In genomic region chr11:60478121-60478520, GRCm38 (mm10) we compare ENCODE assay signal across 9 mouse cellular contexts. TPM values are rescaled to one million over a fixed set of nuclear protein-coding genes. Genes with fewer than 3 reads are reported as not detected.
DNase-seq lines count a peak whose midpoint lies in the region; ATAC-seq and TF ChIP-seq lines count a peak whose summit lies in the region.
"Had no signal": no experiment of that assay in that cellular context is flagged by ENCODE, and none has a peak within 500 bp of the region (broad histone marks: within the 10 kb centered on the region; RNA-seq: fewer than 3 reads in every experiment).

No protein-coding gene starts in this region.

- H3K4me3 ChIP-seq in heart, postnatal 0 days (ENCODE audit: low read depth, low read length), result no peak overlapping the region
- H3K4me3 ChIP-seq in embryonic facial prominence, embryonic 15.5 days (replicated peaks), result 0 out of 2 replicates have a peak overlapping the region, but pooled peaks have one; percentile 12
- H3K4me3 ChIP-seq in lung, embryonic 16.5 days (ENCODE audit: low read length), result peak overlapping the region; percentile 32

- H3K27me3 ChIP-seq in heart, postnatal 0 days (ENCODE audit: control insufficient read depth, insufficient read depth, low read length), result no peaks in the 10 kb centered on the region
- H3K27me3 ChIP-seq in embryonic facial prominence, embryonic 15.5 days, result no peaks in the 10 kb centered on the region
- no peaks in the 10 kb centered on the region for H3K27me3 ChIP-seq in lung, embryonic 16.5 days (ENCODE audit: control insufficient read depth, insufficient read depth, low read depth, low read length)

- peak; percentile 65; the same call in 1 of the 2 replicates for ATAC-seq in heart, postnatal 0 days (ENCODE audit: insufficient read depth, low read depth)
- 0 out of 2 replicates have a peak, but pooled peaks have one; percentile 16 for ATAC-seq in embryonic facial prominence, embryonic 15.5 days (ENCODE audit: insufficient number of reproducible peaks, low FRiP score, low TSS enrichment, low read depth)
- peak; percentile 91 for ATAC-seq in lung, embryonic 16.5 days (ENCODE audit: low read depth)
- no peak for ATAC-seq in erythroblast, adult 5-6 weeks (replicated peaks; ENCODE audit: low FRiP score, poor library complexity, severe bottlenecking)

- no peak overlapping the region for H3K27ac ChIP-seq in heart, postnatal 0 days (ENCODE audit: low read depth)
- H3K27ac ChIP-seq in embryonic facial prominence, embryonic 15.5 days (replicated peaks), result no peak overlapping the region
- H3K27ac ChIP-seq in lung, embryonic 16.5 days (ENCODE audit: low read length), result no peak overlapping the region

- WGBS in heart, postnatal 0 days, result 24% methylated on average over 17 of the region's 17 CpGs
- 40% methylated on average over 17 of the region's 17 CpGs for WGBS in embryonic facial prominence, embryonic 15.5 days
- 27% methylated on average over 17 of the region's 17 CpGs for WGBS in lung, embryonic 16.5 days

- H3K9me3 ChIP-seq in heart, postnatal 0 days (replicated peaks; ENCODE audit: control insufficient read depth, low read length), result no peaks in the 10 kb centered on the region
- H3K9me3 ChIP-seq in embryonic facial prominence, embryonic 15.5 days (replicated peaks), result no peaks in the 10 kb centered on the region
- H3K9me3 ChIP-seq in lung, embryonic 16.5 days (ENCODE audit: control insufficient read depth, low read length), result no peaks in the 10 kb centered on the region

- no peak overlapping the region for H3K9ac ChIP-seq in heart, postnatal 0 days (replicated peaks; ENCODE audit: low read depth, low read length)
- H3K9ac ChIP-seq in embryonic facial prominence, embryonic 15.5 days, result no peak overlapping the region
- H3K9ac ChIP-seq in lung, embryonic 16.5 days (ENCODE audit: low read length), result peak overlapping the region; percentile 55

- peak overlapping the region; percentile 40; the same call in 1 of the 2 replicates for H3K4me2 ChIP-seq in heart, postnatal 0 days (ENCODE audit: low read depth, low read length)
- H3K4me2 ChIP-seq in embryonic facial prominence, embryonic 15.5 days (replicated peaks), result peak overlapping the region; percentile 31
- H3K4me2 ChIP-seq in lung, embryonic 16.5 days (ENCODE audit: low read depth, low read length), result peak overlapping the region; percentile 51

- peak; percentile 21 for DNase-seq in heart, postnatal 0 days (ENCODE audit: low spot score)
- DNase-seq in heart, adult 9 months (ENCODE audit: low spot score in 2 of 2), result no peak
- peak; percentile 65 for DNase-seq in WW6 (ENCODE audit: low read depth, low spot score)
- no peak for DNase-seq in urinary bladder, adult 2 months (ENCODE audit: low spot score)
- DNase-seq in cerebellum, adult 18-20 months, result no peak
- DNase-seq: left cerebral cortex, postnatal 4 days had no signal

- no peak for TF ChIP-seq CTCF in heart, postnatal 0 days (IDR thresholded peaks at IDR 0.05; ENCODE audit: low read depth)

- H3K36me3 ChIP-seq in heart, postnatal 0 days (replicated peaks; ENCODE audit: control insufficient read depth, insufficient read depth, low read length), result no peaks in the 10 kb centered on the region
- no peaks in the 10 kb centered on the region for H3K36me3 ChIP-seq in embryonic facial prominence, embryonic 15.5 days
- H3K36me3 ChIP-seq in lung, embryonic 16.5 days (ENCODE audit: control insufficient read depth, insufficient read depth, low read length), result no peaks in the 10 kb centered on the region

- no peaks in the 10 kb centered on the region for H3K4me1 ChIP-seq in heart, postnatal 0 days (ENCODE audit: control insufficient read depth, insufficient read depth)
- H3K4me1 ChIP-seq in embryonic facial prominence, embryonic 15.5 days, result peaks cover 7% of the 10 kb centered on the region; the same call in 1 of the 2 replicates
- H3K4me1 ChIP-seq in lung, embryonic 16.5 days (replicated peaks; ENCODE audit: control insufficient read depth, insufficient read depth, low read length), result no peaks in the 10 kb centered on the region

- no peak for TF ChIP-seq EP300 in heart, postnatal 0 days (IDR thresholded peaks at IDR 0.05; ENCODE audit: low read depth)

RNA-seq across cellular contexts. Expression of gene Myo15, which starts 9.0 kb away (rescaled TPM):
- not detected in 2 replicates for total RNA-seq in heart, postnatal 0 days (2014; rRNA removed; ENCODE audit: low replicate concordance)
- 0.01 TPM in 1 of 2 replicates, not detected in the other for polyA plus RNA-seq in heart, postnatal 0 days (2015; fragmentation: Nextera tagmentation; extraction: Ambion mirVana)
- polyA plus RNA-seq in embryonic facial prominence, embryonic 15.5 days (2015; fragmentation: Nextera tagmentation; extraction: Ambion mirVana), result 0.38 and 0.43 TPM in 2 replicates
- polyA plus RNA-seq in lung, embryonic 16.5 days (2015; fragmentation: Nextera tagmentation; extraction: Ambion mirVana), result 0.05 and 0.08 TPM in 2 replicates
- 0.96 and 1.5 TPM in 2 replicates for total RNA-seq in erythroblast, adult 5-6 weeks (2015; ENCODE audit: low replicate concordance)
- 0.68 and 2.6 TPM in 2 replicates for total RNA-seq in erythroblast, adult 5-6 weeks (2017; ENCODE audit: low replicate concordance)
- polyA plus RNA-seq in urinary bladder, adult 2 months (2012; rRNA removed), result 0.03 and 0.06 TPM in 2 replicates

RNA-seq across cellular contexts. Expression of gene Drg2, which starts 23.7 kb away (rescaled TPM):
- 56.1 and 61.6 TPM in 2 replicates for total RNA-seq in heart, postnatal 0 days (2014; rRNA removed; ENCODE audit: low replicate concordance)
- 44.0 and 45.6 TPM in 2 replicates for polyA plus RNA-seq in heart, postnatal 0 days (2015; fragmentation: Nextera tagmentation; extraction: Ambion mirVana)
- 100 and 106 TPM in 2 replicates for polyA plus RNA-seq in embryonic facial prominence, embryonic 15.5 days (2015; fragmentation: Nextera tagmentation; extraction: Ambion mirVana)
- polyA plus RNA-seq in lung, embryonic 16.5 days (2015; fragmentation: Nextera tagmentation; extraction: Ambion mirVana), result 93.5 and 98.1 TPM in 2 replicates
- 3.7 and 9.4 TPM in 2 replicates for total RNA-seq in erythroblast, adult 5-6 weeks (2015; ENCODE audit: low replicate concordance)
- total RNA-seq in erythroblast, adult 5-6 weeks (2017; ENCODE audit: low replicate concordance), result 12.4 and 15.7 TPM in 2 replicates
- polyA plus RNA-seq in urinary bladder, adult 2 months (2012; rRNA removed), result 46.2 and 49.0 TPM in 2 replicates

RNA-seq across cellular contexts. Expression of gene Alkbh5, which starts 58.1 kb away (rescaled TPM):
- 51.3 and 68.8 TPM in 2 replicates for total RNA-seq in heart, postnatal 0 days (2014; rRNA removed; ENCODE audit: low replicate concordance)
- 33.5 and 34.9 TPM in 2 replicates for polyA plus RNA-seq in heart, postnatal 0 days (2015; fragmentation: Nextera tagmentation; extraction: Ambion mirVana)
- polyA plus RNA-seq in embryonic facial prominence, embryonic 15.5 days (2015; fragmentation: Nextera tagmentation; extraction: Ambion mirVana), result 36.8 and 38.6 TPM in 2 replicates
- polyA plus RNA-seq in lung, embryonic 16.5 days (2015; fragmentation: Nextera tagmentation; extraction: Ambion mirVana), result 28.4 and 33.0 TPM in 2 replicates
- 9.8 and 10.2 TPM in 2 replicates for total RNA-seq in erythroblast, adult 5-6 weeks (2015; ENCODE audit: low replicate concordance)
- 10.9 and 13.8 TPM in 2 replicates for total RNA-seq in erythroblast, adult 5-6 weeks (2017; ENCODE audit: low replicate concordance)
- polyA plus RNA-seq in urinary bladder, adult 2 months (2012; rRNA removed), result 17.0 and 25.0 TPM in 2 replicates

RNA-seq across cellular contexts. Expression of gene Atpaf2, which starts 59.9 kb away (rescaled TPM):
- 42.2 and 45.7 TPM in 2 replicates for total RNA-seq in heart, postnatal 0 days (2014; rRNA removed; ENCODE audit: low replicate concordance)
- polyA plus RNA-seq in heart, postnatal 0 days (2015; fragmentation: Nextera tagmentation; extraction: Ambion mirVana), result 43.2 and 44.1 TPM in 2 replicates
- 51.6 and 53.6 TPM in 2 replicates for polyA plus RNA-seq in embryonic facial prominence, embryonic 15.5 days (2015; fragmentation: Nextera tagmentation; extraction: Ambion mirVana)
- 45.6 and 45.9 TPM in 2 replicates for polyA plus RNA-seq in lung, embryonic 16.5 days (2015; fragmentation: Nextera tagmentation; extraction: Ambion mirVana)
- total RNA-seq in erythroblast, adult 5-6 weeks (2015; ENCODE audit: low replicate concordance), result 6.1 and 6.5 TPM in 2 replicates
- 11.4 and 15.8 TPM in 2 replicates for total RNA-seq in erythroblast, adult 5-6 weeks (2017; ENCODE audit: low replicate concordance)
- polyA plus RNA-seq in urinary bladder, adult 2 months (2012; rRNA removed), result 24.9 and 25.3 TPM in 2 replicates

Comparison
In these comparisons a context has a peak if more than half of its experiments do, and no peak if none do; other contexts are left out.
1. DNase-seq: peak in heart, postnatal 0 days (single experiment) and WW6 (single experiment); none in heart, adult 9 months (0 of 2), urinary bladder, adult 2 months (single experiment) and cerebellum, adult 18-20 months (0 of 2).
2. Peak in every context shown above with its lines, with median percentiles within 50 percentile points of each other: H3K4me2 ChIP-seq.